Mouse (Mus musculus): ENCODE measurements around the gene Arvcf. TPM values are rescaled to one million over a fixed set of nuclear protein-coding genes. Genes with fewer than 3 reads are reported as not detected.

Arvcf gene
- polyA plus RNA-seq, 1 experiment from 2014 or later = 115 TPM

- H3K27ac ChIP-seq = peak overlapping the region; percentile 38; the same call in 1 of the 2 replicates
- no peak overlapping the region for H3K4me2 ChIP-seq
- no peaks in the 10 kb centered on the region for H3K27me3 ChIP-seq
- H3K9ac ChIP-seq = no peak overlapping the region
- H3K36me3 ChIP-seq (replicated peaks) = no peaks in the 10 kb centered on the region
- H3K4me1 ChIP-seq = peaks cover 87% of the 10 kb centered on the region
- H3K4me3 ChIP-seq (replicated peaks) = no peak overlapping the region
- WGBS = 80% methylated on average over 9 of the region's 9 CpGs
- no peak for ATAC-seq (ENCODE audit: low FRiP score)
- no peaks in the 10 kb centered on the region for H3K9me3 ChIP-seq
Measured at GRCm38 (mm10) chr16:18383045-18383726, 35.2 kb downstream of the Arvcf start.

DNA sequence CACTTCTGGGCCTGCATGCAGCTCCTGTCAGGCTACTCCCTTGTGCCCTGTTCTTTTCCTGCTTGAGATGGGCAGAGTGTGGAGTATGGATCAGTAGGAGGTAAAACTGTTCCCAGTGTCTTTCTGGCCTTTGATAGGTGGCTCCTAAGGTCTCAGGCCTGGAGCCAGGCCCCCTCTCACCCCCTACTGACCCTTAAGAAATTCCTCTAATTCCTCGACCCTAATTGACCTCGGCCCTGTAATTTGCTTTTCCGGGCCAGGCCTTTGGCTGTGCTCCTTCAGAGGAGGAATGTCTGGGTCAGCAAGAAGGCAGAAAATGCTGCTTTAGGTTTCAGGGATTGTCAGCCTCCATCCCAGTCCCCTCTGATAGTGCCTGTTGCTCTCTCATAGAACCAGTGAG is 35.8 kb downstream of the Arvcf start:
- no peak for ATAC-seq (ENCODE audit: low FRiP score)
- no peak overlapping the region for H3K9ac ChIP-seq
- H3K27ac ChIP-seq = peak overlapping the region; percentile 38; the same call in 1 of the 2 replicates
- H3K27me3 ChIP-seq = no peaks in the 10 kb centered on the region
- H3K4me1 ChIP-seq = peaks cover 87% of the 10 kb centered on the region
- no peaks in the 10 kb centered on the region for H3K36me3 ChIP-seq (replicated peaks)
- no peak overlapping the region for H3K4me2 ChIP-seq
- no peak overlapping the region for H3K4me3 ChIP-seq (replicated peaks)
- H3K9me3 ChIP-seq = no peaks in the 10 kb centered on the region
- WGBS = 7% methylated on average over 3 of the region's 3 CpGs

DNA sequence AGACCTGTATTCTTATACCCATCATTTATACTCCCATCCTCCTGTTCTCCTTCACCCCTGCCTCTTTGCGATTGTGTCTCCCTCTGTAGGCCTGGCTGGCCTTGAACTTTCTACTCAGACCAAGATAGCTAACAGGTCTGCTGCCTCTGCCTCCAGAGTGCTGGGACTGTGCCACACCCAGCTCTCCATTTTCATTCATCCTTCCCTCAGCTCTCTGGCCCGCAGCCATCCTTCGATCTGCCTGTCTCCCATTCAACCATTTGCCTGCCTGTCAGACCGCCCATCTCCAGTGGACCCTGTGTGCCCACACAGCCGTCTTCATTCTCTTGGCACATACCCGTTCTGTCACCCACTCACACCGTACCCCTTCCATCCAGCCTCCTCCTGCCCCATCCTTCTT is 36.2 kb downstream of the Arvcf start:
- H3K27ac ChIP-seq = peak overlapping the region; percentile 38; the same call in 1 of the 2 replicates
- no peak for ATAC-seq (ENCODE audit: low FRiP score)
- 75% methylated on average over 7 of the region's 7 CpGs for WGBS

DNA sequence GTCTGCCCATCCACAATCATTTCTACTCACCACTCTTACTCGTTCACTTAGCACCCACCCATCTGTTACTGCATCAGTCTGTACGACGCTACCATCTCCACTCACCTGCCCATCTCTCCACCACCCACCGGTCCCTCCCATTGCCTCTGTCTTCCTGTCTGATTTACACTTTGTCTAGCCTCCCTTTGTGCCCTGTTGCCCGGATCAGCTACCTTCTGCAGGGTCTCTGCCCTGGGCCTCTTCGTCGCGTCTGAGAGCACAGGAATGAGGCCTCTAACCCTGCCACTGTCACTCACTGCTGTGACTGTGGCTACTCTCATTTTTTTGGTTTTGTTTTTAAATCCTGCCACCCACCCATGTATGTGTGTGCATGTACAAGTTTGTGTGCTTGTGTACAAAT is 36.7 kb downstream of the Arvcf start:
- no peak for ATAC-seq (ENCODE audit: low FRiP score)
- no peak overlapping the region for H3K4me3 ChIP-seq (replicated peaks)
- H3K36me3 ChIP-seq (replicated peaks) = no peaks in the 10 kb centered on the region
- H3K27ac ChIP-seq = peak overlapping the region; percentile 38; the same call in 1 of the 2 replicates
- no peak overlapping the region for H3K9ac ChIP-seq
- H3K27me3 ChIP-seq = no peaks in the 10 kb centered on the region
- no peak overlapping the region for H3K4me2 ChIP-seq
- no peaks in the 10 kb centered on the region for H3K9me3 ChIP-seq
- peaks cover 86% of the 10 kb centered on the region for H3K4me1 ChIP-seq
- 73% methylated on average over 8 of the region's 8 CpGs for WGBS

More for the DNA sequence above, 36.2 kb downstream of the Arvcf start:
- Histone ChIP-seq H3K4me3 (replicated peaks) (no peak overlapping the region), H3K36me3 (replicated peaks) (no peaks in the 10 kb centered on the region), H3K4me2 (no peak overlapping the region), H3K4me1 (peaks cover 87% of the 10 kb centered on the region), H3K27me3 (no peaks in the 10 kb centered on the region), H3K9me3 (no peaks in the 10 kb centered on the region), H3K9ac (no peak overlapping the region)

DNA sequence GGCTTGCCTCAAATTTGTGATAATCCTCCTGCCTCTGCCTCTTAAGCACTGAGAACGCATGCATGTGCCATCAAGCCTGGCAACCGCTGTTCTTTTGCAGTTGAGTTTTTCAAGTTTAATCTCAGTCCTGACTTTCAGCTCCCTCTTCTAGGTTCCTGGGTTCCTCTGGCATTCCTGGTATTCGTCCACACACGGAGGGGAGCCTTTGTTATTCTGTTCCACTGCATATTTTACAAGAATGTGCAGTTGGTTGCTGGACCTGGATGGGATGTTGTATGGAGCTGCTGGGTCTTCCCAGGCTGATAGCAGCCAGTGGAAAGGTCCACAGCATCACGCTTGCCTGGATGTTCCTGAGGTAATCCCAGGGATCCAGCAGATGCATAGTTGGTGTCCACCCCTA is 37.4 kb downstream of the Arvcf start:
- ATAC-seq (ENCODE audit: low FRiP score) = no peak
- no peaks in the 10 kb centered on the region for H3K36me3 ChIP-seq (replicated peaks)
- no peaks in the 10 kb centered on the region for H3K27me3 ChIP-seq
- no peak overlapping the region for H3K4me2 ChIP-seq
- no peak overlapping the region for H3K9ac ChIP-seq
- peaks cover 78% of the 10 kb centered on the region for H3K4me1 ChIP-seq
- WGBS = 64% methylated on average over 5 of the region's 5 CpGs
- no peak overlapping the region for H3K4me3 ChIP-seq (replicated peaks)
- H3K27ac ChIP-seq = no peak overlapping the region
- no peaks in the 10 kb centered on the region for H3K9me3 ChIP-seq

DNA sequence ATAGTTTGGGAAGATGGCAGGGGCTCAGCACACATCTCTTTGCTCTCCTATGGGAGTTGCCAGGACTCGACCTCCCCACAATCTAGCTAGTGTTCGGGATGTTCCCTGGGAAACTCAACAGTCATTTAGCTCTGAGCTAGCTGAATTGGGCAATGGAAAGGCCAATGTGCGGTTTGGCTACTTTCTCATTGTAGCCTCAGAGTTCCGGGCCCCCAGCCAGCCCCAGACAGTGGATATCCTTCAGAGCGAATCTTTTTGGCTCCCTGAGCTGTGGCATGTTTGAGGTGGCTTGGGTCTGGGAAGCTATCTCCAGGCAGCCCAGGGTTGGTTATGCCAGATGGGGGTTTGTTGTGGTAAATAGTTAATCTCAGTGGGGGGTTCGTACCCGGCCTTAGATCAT is 38.5 kb downstream of the Arvcf start:
- Histone ChIP-seq H3K27me3 (no peaks in the 10 kb centered on the region), H3K36me3 (replicated peaks) (no peaks in the 10 kb centered on the region), H3K9me3 (no peaks in the 10 kb centered on the region), H3K4me3 (replicated peaks) (no peak overlapping the region), H3K4me2 (no peak overlapping the region), H3K9ac (no peak overlapping the region), H3K4me1 (peaks cover 68% of the 10 kb centered on the region), H3K27ac (no peak overlapping the region)
- no peak for ATAC-seq (ENCODE audit: low FRiP score)
- 85% methylated on average over 7 of the region's 7 CpGs for whole genome bisulfite sequencing

GRCm38 (mm10) chr16:18386972-18387371 is 39.0 kb downstream of the Arvcf start:
- Histone ChIP-seq H3K27ac (no peak overlapping the region), H3K4me2 (no peak overlapping the region), H3K36me3 (replicated peaks) (no peaks in the 10 kb centered on the region), H3K9ac (no peak overlapping the region), H3K4me1 (peaks cover 66% of the 10 kb centered on the region), H3K9me3 (no peaks in the 10 kb centered on the region), H3K27me3 (no peaks in the 10 kb centered on the region), H3K4me3 (replicated peaks) (no peak overlapping the region)
- ATAC-seq (ENCODE audit: low FRiP score) = no peak
- WGBS = 58% methylated on average over 3 of the region's 3 CpGs

- no peak overlapping the region for H3K4me2 ChIP-seq
- no peaks in the 10 kb centered on the region for H3K9me3 ChIP-seq
- H3K36me3 ChIP-seq (replicated peaks) = no peaks in the 10 kb centered on the region
- peak overlapping the region; percentile 56; the same call in 1 of the 2 replicates for H3K27ac ChIP-seq
- no peaks in the 10 kb centered on the region for H3K27me3 ChIP-seq
- WGBS = 51% methylated on average over 5 of the region's 7 CpGs
- peaks cover 61% of the 10 kb centered on the region for H3K4me1 ChIP-seq
- no peak for ATAC-seq (ENCODE audit: low FRiP score)
- H3K4me3 ChIP-seq (replicated peaks) = no peak overlapping the region
- H3K9ac ChIP-seq = peak overlapping the region; percentile 36; the same call in 1 of the 2 replicates
Measured at GRCm38 (mm10) chr16:18387704-18388582, 40.0 kb downstream of the Arvcf start.

GRCm38 (mm10) chr16:18388583-18389435 is 40.8 kb downstream of the Arvcf start:
- Histone ChIP-seq H3K4me1 (peaks cover 60% of the 10 kb centered on the region), H3K4me2 (no peak overlapping the region), H3K9me3 (no peaks in the 10 kb centered on the region), H3K4me3 (replicated peaks) (no peak overlapping the region), H3K27me3 (no peaks in the 10 kb centered on the region), H3K27ac (peak overlapping the region; percentile 56), H3K36me3 (replicated peaks) (no peaks in the 10 kb centered on the region), H3K9ac (0 out of 2 replicates have a peak overlapping the region, but pooled peaks have one; percentile 33)
- WGBS = 91% methylated on average over 14 of the region's 14 CpGs
- ATAC-seq (ENCODE audit: low FRiP score) = no peak

- H3K4me3 ChIP-seq (replicated peaks) = no peak overlapping the region
- H3K9ac ChIP-seq = no peak overlapping the region
- WGBS = 80% methylated on average over 6 of the region's 6 CpGs
- H3K9me3 ChIP-seq = no peaks in the 10 kb centered on the region
- no peak overlapping the region for H3K27ac ChIP-seq
- H3K27me3 ChIP-seq = no peaks in the 10 kb centered on the region
- H3K36me3 ChIP-seq (replicated peaks) = no peaks in the 10 kb centered on the region
- H3K4me1 ChIP-seq = peaks cover 64% of the 10 kb centered on the region
- H3K4me2 ChIP-seq = no peak overlapping the region
- ATAC-seq (ENCODE audit: low FRiP score) = no peak
Measured at GRCm38 (mm10) chr16:18390399-18390798, 42.4 kb downstream of the Arvcf start.

DNA sequence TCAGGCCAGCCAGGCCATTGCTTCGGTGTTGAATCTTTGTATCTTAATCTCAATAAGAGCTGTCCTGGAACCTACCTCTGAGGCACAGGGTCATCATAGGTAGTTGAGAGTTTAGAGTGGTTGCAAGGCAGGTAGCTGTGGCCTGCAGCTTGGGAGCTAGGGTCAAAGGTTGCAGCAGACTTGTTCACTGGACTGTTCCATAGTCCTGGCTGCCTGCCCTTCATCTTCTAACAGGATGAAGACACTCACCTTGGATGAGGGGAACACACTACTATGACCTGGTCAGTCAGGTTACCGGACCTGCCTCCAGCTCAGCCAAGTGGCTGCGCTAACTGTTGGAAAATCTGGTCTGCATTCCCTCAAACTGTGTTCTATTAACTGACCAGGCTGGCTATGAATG is 43.1 kb downstream of the Arvcf start:
- WGBS = 91% methylated on average over 3 of the region's 3 CpGs

GRCm38 (mm10) chr16:18391728-18392127 is 43.7 kb downstream of the Arvcf start:
- WGBS = 90% methylated on average over 3 of the region's 3 CpGs
- Histone ChIP-seq H3K27ac (peak overlapping the region; percentile 91), H3K4me2 (no peak overlapping the region), H3K4me3 (replicated peaks) (no peak overlapping the region), H3K27me3 (no peaks in the 10 kb centered on the region), H3K4me1 (peaks cover 73% of the 10 kb centered on the region), H3K9me3 (no peaks in the 10 kb centered on the region), H3K9ac (no peak overlapping the region), H3K36me3 (replicated peaks) (peaks cover 6% of the 10 kb centered on the region)
- no peak for ATAC-seq (ENCODE audit: low FRiP score)

More for the DNA sequence above, 43.1 kb downstream of the Arvcf start:
- H3K4me3 ChIP-seq (replicated peaks) = no peak overlapping the region
- H3K27ac ChIP-seq = no peak overlapping the region
- no peaks in the 10 kb centered on the region for H3K9me3 ChIP-seq
- H3K4me1 ChIP-seq = peaks cover 71% of the 10 kb centered on the region
- H3K4me2 ChIP-seq = no peak overlapping the region
- H3K36me3 ChIP-seq (replicated peaks) = no peaks in the 10 kb centered on the region
- ATAC-seq (ENCODE audit: low FRiP score) = no peak
- no peak overlapping the region for H3K9ac ChIP-seq
- H3K27me3 ChIP-seq = no peaks in the 10 kb centered on the region
